21 mouse cellular contexts compared by ENCODE assay signal in genomic region chr5:138227367-138227766, GRCm38 (mm10). TPM values are rescaled to one million over a fixed set of nuclear protein-coding genes. Genes with fewer than 3 reads are reported as not detected.
DNase-seq lines count a peak whose midpoint lies in the region; ATAC-seq and TF ChIP-seq lines count a peak whose summit lies in the region.
"Had no signal": no experiment of that assay in that cellular context is flagged by ENCODE, and none has a peak within 500 bp of the region (broad histone marks: within the 10 kb centered on the region; RNA-seq: fewer than 3 reads in every experiment).

No protein-coding gene starts in this region.

- H3K36me3 ChIP-seq in hindbrain, embryonic 10.5 days, result no peaks in the 10 kb centered on the region
- H3K36me3 ChIP-seq: limb, embryonic 12.5 days; lung, embryonic 15.5 days; midbrain, embryonic 13.5 days; neural tube, embryonic 15.5 days; stomach, embryonic 15.5 days had no signal

- TF ChIP-seq CTCF in bone marrow macrophage, adult 2 months (IDR thresholded peaks at IDR 0.05; ENCODE audit: low read depth, low read length), result no peak

- no peaks in the 10 kb centered on the region for H3K27me3 ChIP-seq in hindbrain, embryonic 10.5 days (ENCODE audit: insufficient read depth, poor library complexity, severe bottlenecking)
- H3K27me3 ChIP-seq: forebrain, embryonic 13.5 days; limb, embryonic 12.5 days; lung, embryonic 15.5 days; midbrain, embryonic 13.5 days; neural tube, embryonic 15.5 days; Patski; stomach, embryonic 15.5 days had no signal

- TF ChIP-seq POLR2A in bone marrow macrophage, adult 2 months (IDR thresholded peaks at IDR 0.05; ENCODE audit: borderline replicate concordance, low read depth, low read length), result no peak

- no peak overlapping the region for H3K4me3 ChIP-seq in bone marrow macrophage, adult 2 months (ENCODE audit: insufficient read depth, low read length)
- no peak overlapping the region for H3K4me3 ChIP-seq in hindbrain, embryonic 10.5 days
- H3K4me3 ChIP-seq: forebrain, embryonic 13.5 days; limb, embryonic 12.5 days; lung, embryonic 15.5 days; midbrain, embryonic 13.5 days; myocyte; neural tube, embryonic 15.5 days; stomach, embryonic 15.5 days had no signal

- peak; percentile 18 for DNase-seq in lung, postnatal 25 days (ENCODE audit: low spot score)
- DNase-seq in lung, postnatal 14 days, result no peak
- no peak for DNase-seq in hindbrain, embryonic 10.5 days (ENCODE audit: low spot score)
- no peak for DNase-seq in cerebellum, adult 11-12 months
- DNase-seq: gastrocnemius, postnatal 25 days; kidney, adult 11 months; layer of hippocampus, adult 9-11 months had no signal

- 72% methylated on average over 2 of the region's 2 CpGs for WGBS in hindbrain, embryonic 10.5 days

- H3K27ac ChIP-seq in bone marrow macrophage, adult 2 months (ENCODE audit: insufficient read depth, low read depth, low read length), result peak overlapping the region; percentile 47
- H3K27ac ChIP-seq in hindbrain, embryonic 10.5 days, result no peak overlapping the region
- H3K27ac ChIP-seq: forebrain, embryonic 13.5 days; hindbrain, postnatal 0 days; limb, embryonic 12.5 days; lung, embryonic 15.5 days; midbrain, embryonic 13.5 days; neural tube, embryonic 15.5 days; stomach, embryonic 15.5 days had no signal

- H3K4me1 ChIP-seq in bone marrow macrophage, adult 2 months (ENCODE audit: control insufficient read depth, insufficient read depth, low read length), result peaks cover 39% of the 10 kb centered on the region
- no peaks in the 10 kb centered on the region for H3K4me1 ChIP-seq in hindbrain, embryonic 10.5 days (replicated peaks)
- H3K4me1 ChIP-seq: forebrain, embryonic 13.5 days; limb, embryonic 12.5 days; lung, embryonic 15.5 days; midbrain, embryonic 13.5 days; neural tube, embryonic 15.5 days; stomach, embryonic 15.5 days had no signal

- peak; percentile 88 for ATAC-seq in megakaryocyte, adult 5-6 weeks (ENCODE audit: poor library complexity, severe bottlenecking)
- ATAC-seq in erythroid progenitor cell, adult 5-6 weeks (replicated peaks; ENCODE audit: low FRiP score, poor library complexity, severe bottlenecking), result no peak
- ATAC-seq: activated CD4-positive, CD25-positive, alpha-beta regulatory T cell, adult 4 months; forebrain, embryonic 13.5 days; hindbrain, postnatal 0 days; midbrain, embryonic 13.5 days; Patski had no signal

- H3K9me3 ChIP-seq in hindbrain, embryonic 10.5 days, result no peaks in the 10 kb centered on the region
- H3K9me3 ChIP-seq: forebrain, embryonic 13.5 days; limb, embryonic 12.5 days; lung, embryonic 15.5 days; midbrain, embryonic 13.5 days; neural tube, embryonic 15.5 days; stomach, embryonic 15.5 days had no signal

RNA-seq across cellular contexts. Expression of gene Nxpe5, which starts 1.7 kb away (rescaled TPM):
- 40.8 and 43.3 TPM in 2 replicates for polyA plus RNA-seq in bone marrow macrophage, adult 2 months (2012; ENCODE audit: insufficient read depth, insufficient read length, missing spikeins)
- 0.87 and 1.2 TPM in 2 replicates for total RNA-seq in megakaryocyte, adult 5-6 weeks (2015)
- 1.4 and 2.0 TPM in 2 replicates for total RNA-seq in megakaryocyte, adult 5-6 weeks (2017)
- total RNA-seq in erythroid progenitor cell, adult 5-6 weeks (2015; ENCODE audit: low replicate concordance), result 0.84 and 1.1 TPM in 2 replicates
- total RNA-seq in erythroid progenitor cell, adult 5-6 weeks (2017; ENCODE audit: low replicate concordance), result 0.39 TPM in 1 of 2 replicates, not detected in the other
- polyA plus RNA-seq in hindbrain, embryonic 10.5 days (2016; fragmentation: Nextera tagmentation; extraction: Ambion mirVana), result not detected in 2 replicates
- polyA plus RNA-seq: forebrain, embryonic 13.5 days; heart, embryonic 11.5 days; hindbrain, postnatal 0 days; limb, embryonic 12.5 days; lung, embryonic 15.5 days; midbrain, embryonic 13.5 days; myocyte; neural tube, embryonic 15.5 days; stomach, embryonic 15.5 days had no signal

RNA-seq across cellular contexts. Expression of gene Lamtor4, which starts 27.9 kb away (rescaled TPM):
- polyA plus RNA-seq in bone marrow macrophage, adult 2 months (2012; ENCODE audit: insufficient read depth, insufficient read length, missing spikeins), result 96.8 and 106 TPM in 2 replicates
- total RNA-seq in megakaryocyte, adult 5-6 weeks (2015), result 187 and 189 TPM in 2 replicates
- total RNA-seq in megakaryocyte, adult 5-6 weeks (2017), result 97.6 and 122 TPM in 2 replicates
- 22.3 and 26.4 TPM in 2 replicates for total RNA-seq in erythroid progenitor cell, adult 5-6 weeks (2015; ENCODE audit: low replicate concordance)
- 4.6 and 5.4 TPM in 2 replicates for total RNA-seq in erythroid progenitor cell, adult 5-6 weeks (2017; ENCODE audit: low replicate concordance)
- 49.5 and 63.6 TPM in 2 replicates for polyA plus RNA-seq in hindbrain, embryonic 10.5 days (2016; fragmentation: Nextera tagmentation; extraction: Ambion mirVana)

RNA-seq across cellular contexts. Expression of gene Mblac1, which starts 33.3 kb away (rescaled TPM):
- 5.4 and 5.8 TPM in 2 replicates for polyA plus RNA-seq in bone marrow macrophage, adult 2 months (2012; ENCODE audit: insufficient read depth, insufficient read length, missing spikeins)
- total RNA-seq in megakaryocyte, adult 5-6 weeks (2015), result 5.3 and 6.5 TPM in 2 replicates
- total RNA-seq in megakaryocyte, adult 5-6 weeks (2017), result 4.6 and 5.8 TPM in 2 replicates
- 0.72 TPM in 1 of 2 replicates, not detected in the other for total RNA-seq in erythroid progenitor cell, adult 5-6 weeks (2015; ENCODE audit: low replicate concordance)
- 0.53 and 1.4 TPM in 2 replicates for total RNA-seq in erythroid progenitor cell, adult 5-6 weeks (2017; ENCODE audit: low replicate concordance)
- polyA plus RNA-seq in hindbrain, embryonic 10.5 days (2016; fragmentation: Nextera tagmentation; extraction: Ambion mirVana), result 8.8 and 11.8 TPM in 2 replicates

RNA-seq across cellular contexts. Expression of gene BC037034, which starts 36.5 kb away (rescaled TPM):
- polyA plus RNA-seq in bone marrow macrophage, adult 2 months (2012; ENCODE audit: insufficient read depth, insufficient read length, missing spikeins), result 83.8 and 85.1 TPM in 2 replicates
- 51.5 and 53.9 TPM in 2 replicates for total RNA-seq in megakaryocyte, adult 5-6 weeks (2015)
- 49.2 and 54.9 TPM in 2 replicates for total RNA-seq in megakaryocyte, adult 5-6 weeks (2017)
- total RNA-seq in erythroid progenitor cell, adult 5-6 weeks (2015; ENCODE audit: low replicate concordance), result 15.5 and 16.8 TPM in 2 replicates
- 7.6 and 8.9 TPM in 2 replicates for total RNA-seq in erythroid progenitor cell, adult 5-6 weeks (2017; ENCODE audit: low replicate concordance)
- 6.3 and 10.1 TPM in 2 replicates for polyA plus RNA-seq in hindbrain, embryonic 10.5 days (2016; fragmentation: Nextera tagmentation; extraction: Ambion mirVana)

RNA-seq across cellular contexts. Expression of gene Cnpy4, which starts 40.1 kb away (rescaled TPM):
- polyA plus RNA-seq in bone marrow macrophage, adult 2 months (2012; ENCODE audit: insufficient read depth, insufficient read length, missing spikeins), result 28.2 and 37.3 TPM in 2 replicates
- 24.0 and 25.5 TPM in 2 replicates for total RNA-seq in megakaryocyte, adult 5-6 weeks (2015)
- 41.7 and 48.3 TPM in 2 replicates for total RNA-seq in megakaryocyte, adult 5-6 weeks (2017)
- 13.0 and 23.8 TPM in 2 replicates for total RNA-seq in erythroid progenitor cell, adult 5-6 weeks (2015; ENCODE audit: low replicate concordance)
- 23.5 and 29.3 TPM in 2 replicates for total RNA-seq in erythroid progenitor cell, adult 5-6 weeks (2017; ENCODE audit: low replicate concordance)
- 50.7 and 52.2 TPM in 2 replicates for polyA plus RNA-seq in hindbrain, embryonic 10.5 days (2016; fragmentation: Nextera tagmentation; extraction: Ambion mirVana)
